Mouse (Mus musculus) heart, embryonic 10.5 days (tissue): ENCODE results near the gene Cobll1. TPM values are rescaled to one million over a fixed set of nuclear protein-coding genes. Genes with fewer than 3 reads are reported as not detected.

Source experiments
- DNase-seq: peaks from one replicate; pipeline ENCODE4 v3.0.0-alpha.2; 2017; ENCODE audit warnings: low spot score
- H3K27ac ChIP-seq: fragments of 300-500 bp; sonication (generic); 2 replicates; pipeline ENCODE4 v1.5.1; 2016; ENCODE audit warnings: mild to moderate bottlenecking
- H3K27me3 ChIP-seq: fragments of 300-500 bp; sonication (generic); 2 replicates; pipeline ENCODE4 v1.6.1; 2016; ENCODE audit warnings: mild to moderate bottlenecking; ENCODE audit not compliant: poor library complexity, insufficient read depth, severe bottlenecking
- H3K36me3 ChIP-seq: fragments of 300-500 bp; sonication (generic); 2 replicates; pipeline ENCODE4 v1.6.1; 2016; ENCODE audit warnings: mild to moderate bottlenecking, moderate library complexity
- H3K4me1 ChIP-seq: fragments of 300-500 bp; sonication (generic); 2 replicates; pipeline ENCODE4 v1.6.1; 2016; ENCODE audit warnings: mild to moderate bottlenecking
- H3K4me3 ChIP-seq: fragments of 300-500 bp; sonication (generic); 2 replicates; pipeline ENCODE4 v1.5.1; 2016; ENCODE audit warnings: mild to moderate bottlenecking, moderate library complexity
- H3K9me3 ChIP-seq: fragments of 300-500 bp; sonication (generic); 2 replicates; pipeline ENCODE4 v1.6.1; 2016; ENCODE audit warnings: mild to moderate bottlenecking, moderate library complexity
- WGBS: fragments of 180-500 bp; shearing (Covaris S2); methylation state at CpG from one replicate; pipeline ENCODE4 v1.1.7; 2016; 5-methylcytosine and 5-hydroxymethylcytosine counted together
- polyA plus RNA-seq: library from polyadenylated mRNA; unstranded; fragments of >200 nt; fragmentation: Nextera tagmentation; extraction: Ambion mirVana; gene quantifications from 2 replicates; pipeline ENCODE4 v1.2.1, GENCODE M21; 2016

Gene Cobll1
- polyA plus RNA-seq, 1 experiment from 2014 or later: 9.8 TPM

DNA sequence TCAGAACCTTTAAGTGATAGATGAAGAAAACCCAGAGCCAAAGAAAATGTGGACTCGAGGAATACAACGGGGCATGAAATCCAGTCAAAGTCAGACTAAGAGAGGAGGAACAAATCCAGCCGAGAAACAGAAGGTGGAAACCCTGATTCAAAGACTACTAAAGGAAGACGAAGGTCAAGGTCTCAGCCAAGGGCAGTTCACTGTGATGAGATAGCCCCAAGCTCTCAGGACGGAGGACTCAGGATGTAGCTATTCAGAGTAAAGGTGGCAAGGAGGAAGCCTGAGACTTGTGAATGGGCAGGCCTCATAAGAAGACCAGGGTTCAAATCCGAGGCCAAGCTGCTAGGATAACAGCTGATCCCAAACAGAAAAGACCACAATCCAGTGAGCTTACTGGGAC is 90.3 kb downstream of the Cobll1 start:
- Histone ChIP-seq H3K27ac (no peak overlapping the region), H3K36me3 (peaks cover 20% of the 10 kb centered on the region), H3K9me3 (no peaks in the 10 kb centered on the region), H3K4me3 (no peak overlapping the region), H3K27me3 (no peaks in the 10 kb centered on the region), H3K4me1 (no peaks in the 10 kb centered on the region)
- no peak for DNase-seq
- WGBS: 87% methylated on average over 6 of the region's 6 CpGs

DNA sequence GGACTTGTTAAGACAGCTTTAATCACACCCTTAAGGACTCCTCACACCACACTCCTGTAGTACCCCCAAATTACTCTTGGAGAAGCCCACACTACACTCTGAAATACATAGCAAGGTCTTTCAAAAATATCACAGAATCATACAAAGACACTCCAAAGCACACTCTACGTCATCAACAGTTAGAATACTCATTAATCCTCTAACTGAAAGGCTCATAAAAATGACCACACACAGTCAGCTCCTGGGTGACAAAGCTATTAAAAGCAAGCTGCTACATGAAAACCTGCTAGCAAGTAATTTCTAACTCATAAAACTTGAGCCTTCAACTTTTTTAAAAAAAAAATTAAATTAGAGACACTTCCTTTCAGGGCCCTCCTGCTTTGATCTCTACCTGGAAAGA is 91.8 kb downstream of the Cobll1 start:
- 92% methylated on average over 1 of the region's 1 CpGs for WGBS
- H3K9me3 ChIP-seq: no peaks in the 10 kb centered on the region
- H3K36me3 ChIP-seq: peaks cover 20% of the 10 kb centered on the region
- no peak overlapping the region for H3K27ac ChIP-seq
- H3K4me3 ChIP-seq: no peak overlapping the region
- no peaks in the 10 kb centered on the region for H3K4me1 ChIP-seq
- DNase-seq: no peak
- no peaks in the 10 kb centered on the region for H3K27me3 ChIP-seq

DNA sequence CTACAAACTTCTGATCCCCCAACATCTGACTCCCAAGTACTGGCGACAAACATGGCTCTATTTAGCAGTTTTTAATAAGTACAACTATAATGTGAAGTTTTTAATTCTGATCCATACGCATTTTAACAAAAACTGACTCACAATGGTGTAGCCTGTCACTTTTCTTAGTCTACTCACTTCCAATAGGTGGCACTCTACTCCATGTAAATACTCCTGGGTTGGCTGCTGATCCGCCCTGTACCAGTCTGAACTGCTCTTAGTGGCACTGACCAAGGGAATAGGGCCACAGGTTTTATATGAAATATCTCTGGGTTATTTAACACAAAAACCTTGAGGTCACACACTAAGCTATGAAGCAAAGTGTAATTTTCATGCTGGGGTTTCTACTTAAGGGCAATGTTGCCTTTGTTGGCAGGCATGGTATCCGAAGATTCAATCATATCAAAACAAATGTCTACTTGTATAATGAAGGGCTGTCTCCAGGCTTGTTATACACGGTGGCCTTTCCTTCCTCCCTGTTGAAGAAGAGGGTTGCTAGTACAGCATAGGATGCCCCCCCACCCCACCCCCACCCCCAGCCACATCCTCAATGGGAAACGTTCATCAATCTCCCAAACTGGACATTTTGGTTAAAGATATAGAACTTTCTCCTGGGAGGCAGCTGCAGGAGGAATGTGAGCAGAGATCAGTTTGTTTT is 93.6 kb downstream of the Cobll1 start:
- H3K4me3 ChIP-seq: no peak overlapping the region
- H3K27me3 ChIP-seq: no peaks in the 10 kb centered on the region
- H3K9me3 ChIP-seq: no peaks in the 10 kb centered on the region
- no peak for DNase-seq
- H3K27ac ChIP-seq: no peak overlapping the region
- H3K4me1 ChIP-seq: 0 out of 2 replicates have a peak, but pooled peaks cover 1% of the 10 kb centered on the region
- WGBS: 52% methylated on average over 6 of the region's 6 CpGs
- H3K36me3 ChIP-seq: peaks cover 16% of the 10 kb centered on the region

DNA sequence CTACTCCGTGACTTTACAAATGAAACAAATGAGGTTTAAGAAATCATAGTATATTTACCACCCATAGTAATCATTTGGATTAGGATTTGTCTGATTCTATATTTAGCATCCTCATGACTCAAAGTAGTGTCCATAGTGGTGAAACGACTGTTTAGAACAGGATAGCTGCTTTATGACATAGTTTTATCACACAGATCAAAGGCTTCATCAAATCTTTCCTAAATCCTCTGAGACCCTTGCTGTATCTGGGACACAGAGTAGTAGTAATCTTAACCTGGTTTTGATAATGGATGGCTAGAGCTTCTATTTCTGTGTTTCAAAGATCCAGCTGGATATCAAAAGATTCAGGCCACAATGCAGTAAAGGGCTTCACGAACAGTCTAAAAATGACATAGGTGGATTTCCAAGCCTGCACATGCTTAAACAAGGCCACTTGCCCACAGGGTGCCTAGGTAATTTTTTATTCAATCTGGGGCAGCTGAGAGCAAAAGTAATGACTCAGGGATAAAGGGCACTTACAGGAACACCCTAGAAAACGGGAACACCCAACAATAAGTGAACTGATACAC is 98.0 kb downstream of the Cobll1 start:
- no peaks in the 10 kb centered on the region for H3K9me3 ChIP-seq
- no peak for DNase-seq
- no peak overlapping the region for H3K27ac ChIP-seq
- H3K4me1 ChIP-seq: 0 out of 2 replicates have a peak, but pooled peaks cover 9% of the 10 kb centered on the region
- no peaks in the 10 kb centered on the region for H3K27me3 ChIP-seq
- H3K36me3 ChIP-seq: no peaks in the 10 kb centered on the region
- no peak overlapping the region for H3K4me3 ChIP-seq
- 72% methylated on average over 4 of the region's 4 CpGs for WGBS

DNA sequence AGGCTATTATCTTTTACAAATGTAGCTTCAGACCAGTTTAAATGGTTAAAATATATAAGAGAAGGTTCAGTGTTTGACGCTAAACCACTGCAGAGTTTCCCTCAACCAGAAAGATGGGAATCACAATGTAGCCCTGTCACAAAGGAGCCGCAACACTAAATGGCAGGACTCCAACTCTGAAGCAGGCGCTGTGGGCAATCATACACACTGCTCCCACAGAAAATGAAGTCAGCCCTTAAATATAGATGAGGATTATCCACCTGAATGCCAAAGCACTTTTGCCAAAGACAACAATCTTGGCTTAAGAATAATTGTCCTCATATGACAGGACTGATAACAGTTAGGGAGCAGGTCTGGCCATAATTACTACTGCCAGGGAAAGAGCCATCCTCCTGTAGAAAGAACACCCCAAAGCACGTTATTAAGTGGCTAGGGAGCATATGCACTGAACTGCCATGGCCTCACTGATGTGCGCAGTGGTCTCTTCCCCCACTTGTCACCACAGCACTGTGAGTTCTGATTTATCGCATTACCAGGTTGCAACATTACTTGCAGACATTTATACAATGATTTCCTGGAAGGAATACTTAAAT is 98.8 kb downstream of the Cobll1 start:
- Histone ChIP-seq H3K36me3 (no peaks in the 10 kb centered on the region), H3K9me3 (no peaks in the 10 kb centered on the region), H3K27ac (no peak overlapping the region), H3K27me3 (no peaks in the 10 kb centered on the region), H3K4me1 (0 out of 2 replicates have a peak, but pooled peaks cover 9% of the 10 kb centered on the region), H3K4me3 (no peak overlapping the region)
- 72% methylated on average over 6 of the region's 6 CpGs for WGBS
- no peak for DNase-seq

DNA sequence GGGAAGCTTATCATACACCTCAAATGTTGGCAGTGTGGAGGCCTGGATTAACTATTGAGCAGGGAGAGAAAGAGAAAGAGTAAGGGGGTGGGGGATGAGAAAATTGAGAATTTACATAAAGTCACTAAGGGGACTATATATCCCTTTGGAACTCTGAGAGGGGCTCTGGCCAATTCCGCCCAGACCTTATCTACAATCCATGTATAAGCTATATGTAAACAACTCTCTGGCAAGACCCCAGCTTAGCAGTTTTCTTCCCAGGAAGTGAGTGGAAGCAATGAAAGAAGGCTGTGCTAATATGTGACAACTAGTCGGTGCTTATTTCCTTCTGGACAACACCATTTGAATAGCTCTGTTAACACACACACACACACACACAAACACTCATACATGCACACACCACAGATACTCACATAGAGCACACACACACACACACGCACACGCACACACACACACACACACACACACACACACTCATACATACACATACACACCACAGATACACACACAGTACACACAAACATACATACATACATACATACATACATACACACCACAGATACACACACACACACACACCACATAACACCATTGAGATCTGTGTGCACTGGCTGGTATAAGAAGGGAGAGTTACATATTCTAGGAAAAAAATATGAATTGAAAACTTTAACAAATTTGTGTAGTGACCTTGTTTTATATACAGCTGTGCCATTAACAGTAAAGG is 99.4 kb downstream of the Cobll1 start:
- Histone ChIP-seq H3K4me1 (0 out of 2 replicates have a peak, but pooled peaks cover 9% of the 10 kb centered on the region), H3K36me3 (no peaks in the 10 kb centered on the region), H3K27me3 (no peaks in the 10 kb centered on the region), H3K27ac (no peak overlapping the region), H3K9me3 (no peaks in the 10 kb centered on the region), H3K4me3 (no peak overlapping the region)
- no peak for DNase-seq
- 65% methylated on average over 4 of the region's 4 CpGs for WGBS

DNA sequence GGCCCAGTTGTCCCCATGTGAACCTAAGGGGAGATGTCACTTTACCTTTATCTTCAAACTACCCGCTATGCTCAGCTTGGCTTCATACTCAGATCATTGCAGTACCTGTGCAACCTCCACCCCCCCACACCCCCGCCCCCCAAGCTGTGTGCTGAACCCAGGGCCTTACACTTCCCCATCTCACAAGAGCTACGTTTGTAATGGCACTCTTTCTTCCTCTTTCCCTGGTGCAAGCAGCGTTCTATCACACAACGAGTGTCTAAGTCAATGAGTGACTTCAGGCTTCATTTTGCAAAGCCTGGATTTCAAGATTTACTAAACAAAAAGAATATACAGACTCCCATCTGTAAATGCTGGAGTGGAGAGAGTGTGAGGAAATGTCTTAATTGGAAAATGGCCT is 100.2 kb downstream of the Cobll1 start:
- WGBS: 80% methylated on average over 5 of the region's 5 CpGs
- Histone ChIP-seq H3K27ac (no peak overlapping the region), H3K4me3 (no peak overlapping the region), H3K9me3 (no peaks in the 10 kb centered on the region), H3K36me3 (no peaks in the 10 kb centered on the region), H3K27me3 (no peaks in the 10 kb centered on the region), H3K4me1 (0 out of 2 replicates have a peak, but pooled peaks cover 9% of the 10 kb centered on the region)
- DNase-seq: no peak

DNA sequence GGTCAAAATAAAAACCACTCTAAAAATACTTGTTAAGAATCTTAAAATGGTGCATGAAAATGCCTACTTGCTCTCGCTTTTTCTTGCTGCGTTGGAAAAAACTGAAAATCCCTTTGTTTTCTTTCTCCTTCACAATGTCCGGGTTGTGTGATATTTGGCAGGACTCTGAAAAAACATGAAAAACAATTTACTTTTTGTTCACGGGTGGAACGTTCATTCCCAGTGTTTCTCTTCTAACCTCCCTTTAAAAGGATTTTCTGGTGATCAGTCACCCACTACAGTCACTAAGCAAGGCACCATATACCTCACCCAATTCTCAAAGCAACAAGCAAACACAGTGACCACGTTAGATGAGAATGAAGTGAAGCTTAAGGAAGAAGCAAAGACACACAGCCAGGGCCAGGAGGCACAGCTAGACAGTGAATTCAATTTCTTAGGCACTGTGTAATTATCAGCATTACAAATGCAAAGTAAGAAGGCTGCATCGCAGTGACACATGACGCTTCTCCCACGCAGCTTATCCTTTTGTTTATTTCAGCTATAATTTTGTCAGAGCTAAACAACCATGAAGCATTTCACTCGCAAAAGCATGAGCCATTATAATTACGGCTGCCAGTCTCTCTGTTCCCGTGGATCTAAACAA is 112.9 kb downstream of the Cobll1 start:
- Histone ChIP-seq H3K9me3 (0 out of 2 replicates have a peak, but pooled peaks cover 2% of the 10 kb centered on the region), H3K36me3 (peaks cover 12% of the 10 kb centered on the region), H3K4me3 (no peak overlapping the region), H3K4me1 (peaks cover 8% of the 10 kb centered on the region), H3K27me3 (no peaks in the 10 kb centered on the region), H3K27ac (no peak overlapping the region)
- 84% methylated on average over 12 of the region's 12 CpGs for WGBS
- DNase-seq: no peak

DNA sequence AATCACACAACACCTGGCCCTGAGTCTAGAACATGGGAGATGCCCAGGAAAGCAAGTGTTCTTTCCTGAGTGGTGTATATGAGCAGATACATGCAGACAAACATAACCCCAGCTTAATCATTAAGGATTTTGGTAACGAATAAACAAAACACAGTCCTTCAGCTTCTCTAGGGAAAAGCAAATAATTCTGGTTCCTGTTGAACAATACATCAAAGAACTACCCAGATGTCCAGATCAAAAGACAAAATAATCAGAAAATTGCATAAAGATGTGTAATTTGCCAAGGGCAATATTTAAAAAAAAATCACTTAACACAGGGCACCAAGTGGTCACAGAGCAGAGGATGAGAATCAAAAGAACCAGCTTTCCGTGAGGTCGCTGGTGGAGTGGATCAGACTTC is 115.5 kb downstream of the Cobll1 start:
- Histone ChIP-seq H3K27me3 (no peaks in the 10 kb centered on the region), H3K9me3 (no peaks in the 10 kb centered on the region), H3K4me1 (peaks cover 6% of the 10 kb centered on the region), H3K36me3 (peaks cover 6% of the 10 kb centered on the region; the same call in 1 of the 2 replicates), H3K27ac (no peak overlapping the region), H3K4me3 (no peak overlapping the region)
- 78% methylated on average over 3 of the region's 3 CpGs for WGBS
- no peak for DNase-seq

DNA sequence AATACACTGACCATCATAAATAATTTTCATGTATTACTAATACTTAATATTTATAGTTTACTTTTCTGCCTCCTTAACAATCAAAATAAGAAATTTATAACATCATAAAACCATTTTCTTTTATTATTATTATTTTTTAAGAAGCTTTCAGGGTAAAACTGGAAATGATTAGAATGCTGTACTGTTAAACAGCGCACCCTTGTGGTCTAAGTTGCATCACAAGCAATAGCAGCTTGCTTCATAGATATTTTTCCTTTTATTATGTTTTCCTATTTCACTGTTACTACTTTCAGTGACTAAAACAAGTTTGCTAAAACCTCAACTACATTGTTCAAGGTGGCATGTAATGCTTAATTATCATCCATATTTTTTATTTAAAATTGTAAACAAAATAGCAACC is 117.8 kb downstream of the Cobll1 start:
- H3K36me3 ChIP-seq: peaks cover 6% of the 10 kb centered on the region; the same call in 1 of the 2 replicates
- H3K9me3 ChIP-seq: no peaks in the 10 kb centered on the region
- no peak overlapping the region for H3K4me3 ChIP-seq
- no peak for DNase-seq
- no peak overlapping the region for H3K27ac ChIP-seq
- H3K27me3 ChIP-seq: no peaks in the 10 kb centered on the region
- WGBS: 4% methylated on average over 1 of the region's 1 CpGs
- 0 out of 2 replicates have a peak, but pooled peaks cover 5% of the 10 kb centered on the region for H3K4me1 ChIP-seq

DNA sequence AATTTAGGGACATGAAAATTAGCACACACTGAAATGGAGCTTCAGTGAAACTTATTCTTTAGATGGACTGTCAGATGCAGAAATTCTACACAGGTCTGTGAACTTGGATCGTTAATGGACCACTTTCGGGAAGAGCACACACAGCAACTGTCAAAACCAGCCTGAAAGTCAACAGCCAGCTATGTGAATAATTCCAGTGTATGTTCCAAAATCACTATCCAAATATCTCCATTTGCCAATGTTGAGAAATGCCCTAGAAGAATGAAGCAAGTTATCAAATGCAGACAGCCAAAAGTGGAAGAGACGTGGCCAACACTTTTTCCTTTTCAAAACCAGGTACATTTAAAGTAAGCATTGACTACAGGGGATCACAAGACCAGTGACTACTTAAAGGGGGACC is 118.2 kb downstream of the Cobll1 start:
- Histone ChIP-seq H3K27ac (no peak overlapping the region), H3K9me3 (no peaks in the 10 kb centered on the region), H3K4me1 (0 out of 2 replicates have a peak, but pooled peaks cover 5% of the 10 kb centered on the region), H3K36me3 (peaks cover 6% of the 10 kb centered on the region; the same call in 1 of the 2 replicates), H3K27me3 (no peaks in the 10 kb centered on the region), H3K4me3 (no peak overlapping the region)
- DNase-seq: no peak
- 79% methylated on average over 3 of the region's 3 CpGs for WGBS

DNA sequence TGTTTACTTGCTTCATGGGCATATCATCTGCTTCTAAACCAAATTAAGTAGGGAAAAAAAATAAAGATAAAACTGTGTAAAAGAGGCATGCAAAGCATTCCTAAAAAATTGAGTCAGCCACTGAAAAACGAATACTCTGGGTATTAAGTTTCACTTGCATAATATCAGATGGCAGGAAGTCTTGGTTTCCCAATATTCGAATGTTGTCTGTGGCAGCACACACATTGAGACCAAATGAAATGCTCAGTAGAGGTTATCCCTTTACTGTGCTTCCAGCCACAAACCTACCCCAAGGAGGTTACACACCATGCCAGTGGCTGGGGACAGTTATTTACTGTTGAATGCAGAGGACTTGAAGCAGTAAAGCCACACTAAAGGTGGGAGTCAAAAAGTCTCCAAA is 119.1 kb downstream of the Cobll1 start:
- Histone ChIP-seq H3K9me3 (no peaks in the 10 kb centered on the region), H3K4me3 (no peak overlapping the region), H3K4me1 (0 out of 2 replicates have a peak, but pooled peaks cover 5% of the 10 kb centered on the region), H3K27me3 (no peaks in the 10 kb centered on the region), H3K36me3 (no peaks in the 10 kb centered on the region), H3K27ac (no peak overlapping the region)
- DNase-seq: no peak
- WGBS: 79% methylated on average over 2 of the region's 2 CpGs
